Mouse (Mus musculus) thymus, adult 2 months (tissue): ENCODE measurements around the gene Pcgf2. TPM values are rescaled to one million over a fixed set of nuclear protein-coding genes. Genes with fewer than 3 reads are reported as not detected.

Experiments
- DNase-seq: peaks from one replicate; pipeline ENCODE4 v3.0.0; 2021
- H3K27ac ChIP-seq: fragments of 200-500 bp; 2 replicates; pipeline ENCODE4 v1.5.1; 2012; ENCODE audit warnings: low read length, control low read depth; ENCODE audit not compliant: control insufficient read depth, insufficient read depth
- H3K27me3 ChIP-seq: fragments of 200-500 bp; 2 replicates; pipeline ENCODE4 v1.6.1; 2012; ENCODE audit warnings: mild to moderate bottlenecking, low read length, moderate library complexity, mixed read lengths; ENCODE audit not compliant: control insufficient read depth, insufficient read depth
- H3K36me3 ChIP-seq: fragments of 200-500 bp; 2 replicates; pipeline ENCODE4 v1.6.1; 2012; ENCODE audit warnings: mild to moderate bottlenecking, low read length, moderate library complexity; ENCODE audit not compliant: control insufficient read depth, insufficient read depth
- H3K4me1 ChIP-seq: fragments of 200-500 bp; replicated peaks from 2 replicates; pipeline ENCODE4 v1.6.1; 2012; ENCODE audit warnings: low read length; ENCODE audit not compliant: control insufficient read depth, insufficient read depth
- H3K4me3 ChIP-seq: fragments of 200-500 bp; 2 replicates; pipeline ENCODE4 v1.5.1; 2012; ENCODE audit warnings: mild to moderate bottlenecking, low read length, control low read depth, moderate library complexity; ENCODE audit not compliant: control insufficient read depth, insufficient read depth
- CTCF ChIP-seq: fragments of 200-500 bp; IDR thresholded peaks from 2 replicates; pipeline ENCODE4 v1.5.1; 2012; ENCODE audit warnings: mild to moderate bottlenecking, control low read depth, low read length, moderate library complexity, borderline replicate concordance; ENCODE audit not compliant: control insufficient read depth, poor library complexity, insufficient read depth; ENCODE audit errors: extremely low read depth
- POLR2A ChIP-seq: fragments of 200-500 bp; IDR thresholded peaks from 2 replicates; pipeline ENCODE4 v1.6.1; 2012; ENCODE audit warnings: mild to moderate bottlenecking, low read length, control low read depth, moderate library complexity; ENCODE audit not compliant: control insufficient read depth, poor library complexity, insufficient read depth; ENCODE audit errors: extremely low read depth
- WGBS: fragments of 180-500 bp; shearing (Covaris S2); methylation state at CpG from one replicate; pipeline ENCODE4 v1.1.7; 2018; 5-methylcytosine and 5-hydroxymethylcytosine counted together
- polyA plus RNA-seq: library from polyadenylated mRNA; depleted of rRNA; stranded (reverse); fragments of >200 nt; gene quantifications from 2 replicates; pipeline ENCODE4 v1.2.3, GENCODE M21; 2012

Gene Pcgf2
- polyA plus RNA-seq, 1 experiment: 28.2 TPM

GRCm38 (mm10) chr11:97669268-97669667 is 31.0 kb downstream of the Pcgf2 start:
- no peak for DNase-seq
- TF ChIP-seq POLR2A (no peak), CTCF (no peak)
- Histone ChIP-seq H3K27ac (no peak overlapping the region), H3K4me1 (peaks cover 12% of the 10 kb centered on the region), H3K36me3 (peaks cover 18% of the 10 kb centered on the region), H3K4me3 (no peak overlapping the region), H3K27me3 (no peaks in the 10 kb centered on the region)
- WGBS: 96% methylated on average over 15 of the region's 15 CpGs

GRCm38 (mm10) chr11:97668160-97668559 is 32.1 kb downstream of the Pcgf2 start:
- H3K27ac ChIP-seq: no peak overlapping the region
- H3K4me1 ChIP-seq: peaks cover 16% of the 10 kb centered on the region
- TF ChIP-seq CTCF (no peak), POLR2A (no peak)
- H3K4me3 ChIP-seq: no peak overlapping the region
- no peak for DNase-seq
- WGBS: 96% methylated on average over 7 of the region's 7 CpGs
- H3K27me3 ChIP-seq: no peaks in the 10 kb centered on the region
- peaks cover 11% of the 10 kb centered on the region for H3K36me3 ChIP-seq

GRCm38 (mm10) chr11:97666794-97667193 is 33.5 kb downstream of the Pcgf2 start:
- no peak for DNase-seq
- Histone ChIP-seq H3K27ac (no peak overlapping the region), H3K27me3 (no peaks in the 10 kb centered on the region), H3K36me3 (peaks cover 10% of the 10 kb centered on the region), H3K4me3 (no peak overlapping the region), H3K4me1 (peaks cover 26% of the 10 kb centered on the region)
- WGBS: 92% methylated on average over 15 of the region's 15 CpGs
- TF ChIP-seq POLR2A (no peak), CTCF (no peak)

GRCm38 (mm10) chr11:97666221-97666620 is 34.1 kb downstream of the Pcgf2 start:
- Histone ChIP-seq H3K27me3 (no peaks in the 10 kb centered on the region), H3K27ac (no peak overlapping the region), H3K4me1 (peaks cover 31% of the 10 kb centered on the region), H3K4me3 (no peak overlapping the region), H3K36me3 (peaks cover 7% of the 10 kb centered on the region)
- TF ChIP-seq CTCF (no peak), POLR2A (no peak)
- no peak for DNase-seq
- 98% methylated on average over 7 of the region's 7 CpGs for WGBS

- Histone ChIP-seq H3K27me3 (no peaks in the 10 kb centered on the region), H3K36me3 (peaks cover 4% of the 10 kb centered on the region), H3K4me1 (peaks cover 39% of the 10 kb centered on the region), H3K27ac (no peak overlapping the region), H3K4me3 (no peak overlapping the region)
- DNase-seq: no peak
- 95% methylated on average over 13 of the region's 13 CpGs for WGBS
- TF ChIP-seq CTCF: no peak
- no peak for TF ChIP-seq POLR2A
Measured at GRCm38 (mm10) chr11:97665431-97665830, 34.9 kb downstream of the Pcgf2 start.

GRCm38 (mm10) chr11:97664771-97665240 is 35.5 kb downstream of the Pcgf2 start:
- no peaks in the 10 kb centered on the region; the same call in none of the 2 replicates for H3K36me3 ChIP-seq
- DNase-seq: peak; percentile 46
- WGBS: 10% methylated on average over 6 of the region's 6 CpGs
- no peak overlapping the region for H3K27ac ChIP-seq
- peak overlapping the region; percentile 37 for H3K4me3 ChIP-seq
- TF ChIP-seq POLR2A (no peak), CTCF (no peak)
- H3K4me1 ChIP-seq: peaks cover 40% of the 10 kb centered on the region
- no peaks in the 10 kb centered on the region for H3K27me3 ChIP-seq

- TF ChIP-seq POLR2A: no peak
- no peak for TF ChIP-seq CTCF
- no peak overlapping the region; the same call in 1 of the 2 replicates for H3K27ac ChIP-seq
Measured at GRCm38 (mm10) chr11:97664339-97664665, 36.0 kb downstream of the Pcgf2 start.

More at GRCm38 (mm10) chr11:97664339-97664665, 36.0 kb downstream of the Pcgf2 start:
- Histone ChIP-seq H3K27me3 (no peaks in the 10 kb centered on the region), H3K4me3 (peak overlapping the region; percentile 74), H3K4me1 (peaks cover 45% of the 10 kb centered on the region), H3K36me3 (no peaks in the 10 kb centered on the region; the same call in 1 of the 2 replicates)
- WGBS: 4% methylated on average over 8 of the region's 8 CpGs
- DNase-seq: no peak
